In genomic region chr17:35534343-35534742, GRCm38 (mm10) we compare ENCODE assay signal across 9 mouse cellular contexts. TPM values are rescaled to one million over a fixed set of nuclear protein-coding genes. Genes with fewer than 3 reads are reported as not detected.
A peak's percentile ranks its signal among the peaks of the same experiment; 100 is the strongest.
DNase-seq lines count a peak whose midpoint lies in the region; ATAC-seq and TF ChIP-seq lines count a peak whose summit lies in the region.
"Had no signal": no experiment of that assay in that cellular context is flagged by ENCODE, and none has a peak within 500 bp of the region (broad histone marks: within the 10 kb centered on the region; RNA-seq: fewer than 3 reads in every experiment).

No protein-coding gene starts in this region.

- no peak overlapping the region for H3K4me2 ChIP-seq in hindbrain, embryonic 11.5 days (replicated peaks; ENCODE audit: low read depth, low read length)

- no peak overlapping the region for H3K27ac ChIP-seq in ES-E14 (ENCODE audit: insufficient read depth, low read depth, low read length, poor library complexity, severe bottlenecking)
- no peak overlapping the region for H3K27ac ChIP-seq in hindbrain, embryonic 11.5 days (ENCODE audit: low read depth, low read length)

- WGBS in hindbrain, embryonic 11.5 days, result 23% methylated on average over 6 of the region's 6 CpGs

- H3K9ac ChIP-seq in ES-E14 (ENCODE audit: insufficient read depth, low read depth, low read length, poor library complexity, severe bottlenecking), result peak overlapping the region; percentile 46; the same call in 1 of the 2 replicates
- H3K9ac ChIP-seq in hindbrain, embryonic 11.5 days (ENCODE audit: low read depth, low read length), result no peak overlapping the region

- H3K4me1 ChIP-seq in ES-E14 (ENCODE audit: control insufficient read depth in 2 of 2, insufficient read depth in 2 of 2, low read length in 2 of 2, poor library complexity in 1 of 2), result peaks cover 4 to 40% of the 10 kb centered on the region in 2 experiments; a peak in 3 of 4 replicates
- H3K4me1 ChIP-seq in hindbrain, embryonic 11.5 days (replicated peaks; ENCODE audit: control insufficient read depth, insufficient read depth, low read length), result no peaks in the 10 kb centered on the region

- peaks cover 4% of the 10 kb centered on the region for H3K36me3 ChIP-seq in ES-E14 (ENCODE audit: control insufficient read depth, insufficient read depth, low read length, poor library complexity, severe bottlenecking)
- no peaks in the 10 kb centered on the region for H3K36me3 ChIP-seq in hindbrain, embryonic 11.5 days (ENCODE audit: control insufficient read depth, insufficient read depth, low read length)

- in situ Hi-C loops in ES-E14 (cut with MboI; ENCODE audit: low sequenced_read_pairs in 2 of 2, unreplicated experiment in 2 of 2), result no loop called here

- H3K9me3 ChIP-seq in ES-E14 (ENCODE audit: control insufficient read depth, insufficient read depth, low read depth, low read length), result no peaks in the 10 kb centered on the region
- no peaks in the 10 kb centered on the region for H3K9me3 ChIP-seq in hindbrain, embryonic 11.5 days (ENCODE audit: control insufficient read depth, low read length)

- no peak for DNase-seq in ES-E14 (ENCODE audit: low read depth, low spot score)
- peak; percentile 43 for DNase-seq in c-Kit-negative CD71-positive TER-119-positive erythroid progenitor cells, embryonic 14.5 days (ENCODE audit: low read depth, low spot score)
- DNase-seq in hindbrain, embryonic 11.5 days (ENCODE audit: low spot score), result peak; percentile 87
- peak; percentile 63 for DNase-seq in layer of hippocampus, adult 9-11 months
- DNase-seq in lung, postnatal 36 days, result peak; percentile 84
- peak; percentile 81 for DNase-seq in right cerebral cortex, postnatal 14 days
- DNase-seq in yolk sac, embryonic 10.5 days (ENCODE audit: low spot score), result peak; percentile 53

- H3K4me3 ChIP-seq in ES-E14 (ENCODE audit: insufficient read depth in 1 of 2, low read depth in 1 of 2, low read length in 2 of 2, poor library complexity in 1 of 2, severe bottlenecking in 1 of 2), result no peak overlapping the region
- H3K4me3 ChIP-seq in hindbrain, embryonic 11.5 days (ENCODE audit: low read depth, low read length), result no peak overlapping the region

- no peaks in the 10 kb centered on the region for H3K27me3 ChIP-seq in hindbrain, embryonic 11.5 days (ENCODE audit: control insufficient read depth, insufficient read depth, low read length)

- ATAC-seq in erythroid progenitor cell, adult 5-6 weeks (replicated peaks; ENCODE audit: low FRiP score, poor library complexity, severe bottlenecking), result peak; percentile 79
- ATAC-seq in hindbrain, embryonic 11.5 days (ENCODE audit: low FRiP score), result peak; percentile 47; the same call in 1 of the 2 replicates

TF ChIP-seq in ES-E14, 5 proteins besides CTCF, POLR2A, EP300 and RAD21:
- TF ChIP-seq ZC3H11A (IDR thresholded peaks at IDR 0.05; ENCODE audit: borderline replicate concordance, low read depth, low read length) (peak; percentile 28; the same call in 1 of the 2 replicates), ZNF384 (IDR thresholded peaks at IDR 0.05; ENCODE audit: low read depth, low read length) (no peak), CHD2 (IDR thresholded peaks at IDR 0.05; ENCODE audit: low read depth, low read length) (no peak), MAFK (IDR thresholded peaks at IDR 0.05; ENCODE audit: insufficient read depth, low read depth, low read length) (no peak), HCFC1 (IDR thresholded peaks at IDR 0.05; ENCODE audit: borderline replicate concordance, insufficient read depth, low read length) (no peak)
TF ChIP-seq in ES-E14: peak in this region for 1.

RNA-seq across cellular contexts. Expression of gene Psors1c2, which starts 1.3 kb away (rescaled TPM):
- 4.3 and 8.9 TPM in 2 replicates for total RNA-seq in ES-E14 (2012; rRNA removed)
- not detected in 2 replicates for total RNA-seq in erythroid progenitor cell, adult 5-6 weeks (2015; ENCODE audit: low replicate concordance)
- not detected in 2 replicates for total RNA-seq in erythroid progenitor cell, adult 5-6 weeks (2017; ENCODE audit: low replicate concordance)
- polyA plus RNA-seq in hindbrain, embryonic 11.5 days (2014; fragmentation: Nextera tagmentation; extraction: Ambion mirVana), result 0.67 and 0.97 TPM in 2 replicates

RNA-seq across cellular contexts. Expression of gene Cchcr1, which starts 17.4 kb away (rescaled TPM):
- total RNA-seq in ES-E14 (2012; rRNA removed), result 28.5 and 31.8 TPM in 2 replicates
- 32.7 and 49.4 TPM in 2 replicates for total RNA-seq in erythroid progenitor cell, adult 5-6 weeks (2015; ENCODE audit: low replicate concordance)
- 48.4 and 83.3 TPM in 2 replicates for total RNA-seq in erythroid progenitor cell, adult 5-6 weeks (2017; ENCODE audit: low replicate concordance)
- polyA plus RNA-seq in hindbrain, embryonic 11.5 days (2014; fragmentation: Nextera tagmentation; extraction: Ambion mirVana), result 8.3 and 8.9 TPM in 2 replicates

RNA-seq across cellular contexts. Expression of gene Cdsn, which starts 17.6 kb away (rescaled TPM):
- 1.1 and 1.2 TPM in 2 replicates for total RNA-seq in ES-E14 (2012; rRNA removed)
- total RNA-seq in erythroid progenitor cell, adult 5-6 weeks (2015; ENCODE audit: low replicate concordance), result not detected in 2 replicates
- total RNA-seq in erythroid progenitor cell, adult 5-6 weeks (2017; ENCODE audit: low replicate concordance), result not detected in 2 replicates
- polyA plus RNA-seq in hindbrain, embryonic 11.5 days (2014; fragmentation: Nextera tagmentation; extraction: Ambion mirVana), result 0.06 and 0.20 TPM in 2 replicates

RNA-seq across cellular contexts. Expression of gene Tcf19, which starts 17.7 kb away (rescaled TPM):
- total RNA-seq in ES-E14 (2012; rRNA removed), result 7.6 and 10.5 TPM in 2 replicates
- 103 and 129 TPM in 2 replicates for total RNA-seq in erythroid progenitor cell, adult 5-6 weeks (2015; ENCODE audit: low replicate concordance)
- 49.4 and 49.9 TPM in 2 replicates for total RNA-seq in erythroid progenitor cell, adult 5-6 weeks (2017; ENCODE audit: low replicate concordance)
- polyA plus RNA-seq in hindbrain, embryonic 11.5 days (2014; fragmentation: Nextera tagmentation; extraction: Ambion mirVana), result 49.4 and 50.8 TPM in 2 replicates

RNA-seq across cellular contexts. Expression of gene Pou5f1, which starts 28.5 kb away (rescaled TPM):
- total RNA-seq in ES-E14 (2012; rRNA removed), result 844 and 868 TPM in 2 replicates
- total RNA-seq in erythroid progenitor cell, adult 5-6 weeks (2015; ENCODE audit: low replicate concordance), result 1.4 TPM in 1 of 2 replicates, not detected in the other
- total RNA-seq in erythroid progenitor cell, adult 5-6 weeks (2017; ENCODE audit: low replicate concordance), result 0.26 TPM in 1 of 2 replicates, not detected in the other
- polyA plus RNA-seq in hindbrain, embryonic 11.5 days (2014; fragmentation: Nextera tagmentation; extraction: Ambion mirVana), result not detected in 2 replicates
- polyA plus RNA-seq: large intestine, adult 2 months had no signal
